Mouse (Mus musculus): Measurements from ENCODE around the gene Unk. TPM values are rescaled to one million over a fixed set of nuclear protein-coding genes. Genes with fewer than 3 reads are reported as not detected.
"Not testable (repeated sequence)": the region's sequence is repeated elsewhere in the genome, so short reads cannot be mapped to it uniquely, and the experiment has no call there.

The Unk gene
- polyA plus RNA-seq, 1 experiment from 2014 or later: 49.1 TPM

DNA sequence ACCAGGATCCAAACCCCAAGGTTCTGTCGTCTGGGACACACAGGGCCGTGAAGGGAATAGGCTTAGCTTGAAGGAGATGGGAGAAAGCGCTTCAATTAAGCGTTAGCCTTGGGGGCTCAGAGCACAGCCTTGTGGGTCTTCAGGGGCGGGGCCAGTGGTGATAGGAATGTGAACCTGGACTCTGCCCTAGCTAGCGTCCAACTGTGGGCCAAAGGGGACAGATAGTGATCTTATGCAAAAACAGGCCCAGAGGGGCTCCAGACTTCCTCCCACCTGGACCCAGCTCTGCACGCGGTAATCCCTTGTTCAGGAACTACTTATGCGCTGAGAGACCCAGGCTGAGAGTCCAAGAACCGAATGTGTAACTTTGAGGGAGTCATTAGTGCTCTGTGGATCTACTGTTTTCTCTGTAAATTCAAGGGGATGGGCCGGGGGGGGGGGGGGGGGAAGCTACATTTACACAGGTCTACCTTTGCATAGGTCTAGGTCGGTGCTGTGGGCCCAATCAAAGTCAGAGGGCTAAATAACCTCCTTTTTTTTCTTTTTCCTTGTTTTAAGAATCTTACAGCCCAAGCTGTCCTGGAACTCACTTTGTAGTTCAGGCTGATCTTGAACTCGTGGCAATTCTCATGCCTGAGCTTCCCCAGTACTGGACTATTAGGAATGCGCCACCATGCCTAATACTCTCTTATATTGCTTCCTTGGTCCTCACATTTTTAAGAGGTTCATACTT is 18.4 kb upstream of the Unk start:
- peaks cover 2% of the 10 kb centered on the region; the same call in 1 of the 2 replicates for H3K27me3 ChIP-seq
- H3K36me3 ChIP-seq: 0 out of 2 replicates have a peak, but pooled peaks cover 6% of the 10 kb centered on the region
- WGBS: 19% methylated on average over 14 of the region's 14 CpGs
- peak overlapping the region; percentile 72 for H3K27ac ChIP-seq
- H3K9ac ChIP-seq: peak overlapping the region; percentile 77
- peaks cover 19% of the 10 kb centered on the region for H3K4me1 ChIP-seq
- H3K4me3 ChIP-seq: peak overlapping the region; percentile 55
- H3K4me2 ChIP-seq (replicated peaks): peak overlapping the region; percentile 85
- H3K9me3 ChIP-seq (replicated peaks): no peaks in the 10 kb centered on the region
- no peak; the same call in 1 of the 2 replicates for ATAC-seq (ENCODE audit: low FRiP score)

- H3K9me3 ChIP-seq (replicated peaks): no peaks in the 10 kb centered on the region
- H3K27me3 ChIP-seq: peaks cover 2% of the 10 kb centered on the region; the same call in 1 of the 2 replicates
- peak within 1 kb of the TSS; percentile 55 for H3K4me3 ChIP-seq
- ATAC-seq (ENCODE audit: low FRiP score): peak; percentile 78
- peaks cover 19% of the 10 kb centered on the region for H3K4me1 ChIP-seq
- H3K36me3 ChIP-seq: 0 out of 2 replicates have a peak, but pooled peaks cover 6% of the 10 kb centered on the region
- H3K27ac ChIP-seq: peak within 1 kb of the TSS; percentile 72
- peak within 1 kb of the TSS; percentile 77 for H3K9ac ChIP-seq
- peak within 1 kb of the TSS; percentile 85 for H3K4me2 ChIP-seq (replicated peaks)
- under 1% methylated on average over 55 of the region's 55 CpGs for WGBS
These were observed 17.7 kb upstream of the Unk start, which contains the start of gene Galk1 for GRCm38 (mm10) chr11:116012262-116012947. Galk1 (minus strand) TSS chr11:116012719.

DNA sequence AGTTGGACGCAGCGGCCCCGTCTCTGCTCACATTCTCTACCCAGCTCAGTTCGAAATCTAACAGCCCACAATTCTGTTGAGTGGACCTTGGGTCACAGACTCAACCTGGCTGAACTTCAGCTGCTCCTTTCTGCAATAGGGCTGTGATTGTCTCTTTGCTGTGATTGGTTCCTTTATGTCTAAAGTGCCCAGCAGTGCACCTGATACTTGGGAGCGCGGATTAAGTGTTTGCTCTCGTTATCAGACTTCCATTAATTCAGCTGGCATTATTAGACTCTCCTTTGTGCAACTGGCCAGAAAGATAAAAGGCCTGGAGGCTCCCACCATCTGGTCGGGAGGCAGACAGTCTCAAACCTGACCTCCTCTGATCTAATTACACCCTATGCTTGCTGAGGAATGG is 15.3 kb upstream of the Unk start:
- no peak overlapping the region for H3K4me3 ChIP-seq
- H3K9me3 ChIP-seq (replicated peaks): no peaks in the 10 kb centered on the region
- no peak overlapping the region for H3K4me2 ChIP-seq (replicated peaks)
- 70% methylated on average over 8 of the region's 8 CpGs for WGBS
- no peak overlapping the region for H3K27ac ChIP-seq
- ATAC-seq (ENCODE audit: low FRiP score): no peak
- peaks cover 19% of the 10 kb centered on the region for H3K4me1 ChIP-seq
- peaks cover 2% of the 10 kb centered on the region; the same call in 1 of the 2 replicates for H3K27me3 ChIP-seq
- no peak overlapping the region for H3K9ac ChIP-seq
- 0 out of 2 replicates have a peak, but pooled peaks cover 1% of the 10 kb centered on the region for H3K36me3 ChIP-seq

- Histone ChIP-seq H3K27ac (no peak overlapping the region), H3K36me3 (peaks cover 15% of the 10 kb centered on the region), H3K4me3 (no peak overlapping the region), H3K27me3 (no peaks in the 10 kb centered on the region), H3K9ac (no peak overlapping the region), H3K4me2 (replicated peaks) (no peak overlapping the region), H3K9me3 (replicated peaks) (no peaks in the 10 kb centered on the region), H3K4me1 (peaks cover 13% of the 10 kb centered on the region)
- 31% methylated on average over 6 of the region's 6 CpGs for WGBS
- ATAC-seq (ENCODE audit: low FRiP score): no peak; the same call in 1 of the 2 replicates
These were observed 12.0 kb upstream of the Unk start for GRCm38 (mm10) chr11:116018106-116018505.

DNA sequence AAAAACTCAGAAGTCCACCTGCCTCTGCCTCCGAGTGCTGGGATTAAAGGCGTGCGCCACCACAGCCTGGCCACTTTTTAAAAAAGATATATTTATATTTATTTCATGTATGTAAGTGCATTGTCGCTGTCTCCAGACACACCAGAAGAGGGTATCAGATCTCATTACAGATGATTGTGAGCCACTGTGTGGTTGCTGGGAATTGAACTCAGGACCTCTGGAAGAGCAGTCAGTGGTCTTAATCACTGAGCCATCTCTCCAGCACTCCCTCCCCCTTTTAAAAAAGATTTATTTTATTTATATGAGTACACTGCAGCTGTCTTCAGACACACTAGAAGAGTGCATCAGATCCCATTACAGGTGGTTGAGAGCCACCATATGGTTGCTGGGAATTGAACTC is 11.3 kb upstream of the Unk start:
- H3K4me2 ChIP-seq (replicated peaks); H3K27me3 ChIP-seq; H3K27ac ChIP-seq; H3K9ac ChIP-seq; H3K9me3 ChIP-seq (replicated peaks); ATAC-seq (ENCODE audit: low FRiP score); H3K4me3 ChIP-seq: not testable (repeated sequence)
- peaks cover 13% of the 10 kb centered on the region for H3K4me1 ChIP-seq
- peaks cover 15% of the 10 kb centered on the region for H3K36me3 ChIP-seq
- WGBS: 96% methylated on average over 4 of the region's 4 CpGs

- peaks cover 15% of the 10 kb centered on the region for H3K36me3 ChIP-seq
- 49% methylated on average over 1 of the region's 1 CpGs for WGBS
- no peak overlapping the region for H3K27ac ChIP-seq
- no peak overlapping the region for H3K4me3 ChIP-seq
- H3K9me3 ChIP-seq (replicated peaks): no peaks in the 10 kb centered on the region
- no peak overlapping the region for H3K4me2 ChIP-seq (replicated peaks)
- no peak for ATAC-seq (ENCODE audit: low FRiP score)
- no peaks in the 10 kb centered on the region for H3K27me3 ChIP-seq
- H3K9ac ChIP-seq: no peak overlapping the region
- H3K4me1 ChIP-seq: peaks cover 13% of the 10 kb centered on the region
These were observed 10.7 kb upstream of the Unk start for GRCm38 (mm10) chr11:116019360-116019791.

DNA sequence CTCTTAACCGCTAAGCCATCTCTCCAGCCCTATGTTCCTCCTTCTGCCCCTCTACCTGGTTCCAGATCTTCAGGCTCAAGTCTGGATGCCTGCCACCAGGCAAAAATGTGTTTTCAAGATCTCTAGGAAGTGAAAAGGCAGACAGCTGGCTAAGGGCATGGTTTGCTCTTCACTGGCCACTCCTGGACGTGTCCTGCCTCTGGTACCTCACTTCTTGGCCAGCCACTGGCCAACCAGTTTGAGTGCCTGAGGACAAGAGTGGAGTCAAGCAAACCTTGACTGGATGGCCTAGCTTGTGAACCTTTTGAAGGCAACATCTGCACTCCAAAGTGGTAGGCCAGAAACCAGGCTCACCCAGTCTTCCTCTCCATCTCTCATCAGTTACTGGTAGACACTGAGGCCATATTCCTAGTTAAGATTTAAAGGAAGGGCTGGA is 10.1 kb upstream of the Unk start:
- Histone ChIP-seq H3K27ac (peak overlapping the region; percentile 4; the same call in 1 of the 2 replicates), H3K4me1 (peaks cover 13% of the 10 kb centered on the region), H3K4me3 (no peak overlapping the region), H3K27me3 (no peaks in the 10 kb centered on the region), H3K9me3 (replicated peaks) (no peaks in the 10 kb centered on the region), H3K36me3 (peaks cover 15% of the 10 kb centered on the region), H3K9ac (no peak overlapping the region), H3K4me2 (replicated peaks) (no peak overlapping the region)
- WGBS: 79% methylated on average over 2 of the region's 2 CpGs
- no peak for ATAC-seq (ENCODE audit: low FRiP score)

- Histone ChIP-seq H3K9ac (no peak overlapping the region), H3K4me2 (replicated peaks) (no peak overlapping the region), H3K36me3 (peaks cover 15% of the 10 kb centered on the region), H3K4me1 (peaks cover 13% of the 10 kb centered on the region), H3K9me3 (replicated peaks) (no peaks in the 10 kb centered on the region), H3K27ac (no peak overlapping the region), H3K4me3 (no peak overlapping the region), H3K27me3 (no peaks in the 10 kb centered on the region)
- 68% methylated on average over 1 of the region's 1 CpGs for WGBS
- ATAC-seq (ENCODE audit: low FRiP score): no peak
These were observed 9.6 kb upstream of the Unk start for GRCm38 (mm10) chr11:116020519-116020922.

DNA sequence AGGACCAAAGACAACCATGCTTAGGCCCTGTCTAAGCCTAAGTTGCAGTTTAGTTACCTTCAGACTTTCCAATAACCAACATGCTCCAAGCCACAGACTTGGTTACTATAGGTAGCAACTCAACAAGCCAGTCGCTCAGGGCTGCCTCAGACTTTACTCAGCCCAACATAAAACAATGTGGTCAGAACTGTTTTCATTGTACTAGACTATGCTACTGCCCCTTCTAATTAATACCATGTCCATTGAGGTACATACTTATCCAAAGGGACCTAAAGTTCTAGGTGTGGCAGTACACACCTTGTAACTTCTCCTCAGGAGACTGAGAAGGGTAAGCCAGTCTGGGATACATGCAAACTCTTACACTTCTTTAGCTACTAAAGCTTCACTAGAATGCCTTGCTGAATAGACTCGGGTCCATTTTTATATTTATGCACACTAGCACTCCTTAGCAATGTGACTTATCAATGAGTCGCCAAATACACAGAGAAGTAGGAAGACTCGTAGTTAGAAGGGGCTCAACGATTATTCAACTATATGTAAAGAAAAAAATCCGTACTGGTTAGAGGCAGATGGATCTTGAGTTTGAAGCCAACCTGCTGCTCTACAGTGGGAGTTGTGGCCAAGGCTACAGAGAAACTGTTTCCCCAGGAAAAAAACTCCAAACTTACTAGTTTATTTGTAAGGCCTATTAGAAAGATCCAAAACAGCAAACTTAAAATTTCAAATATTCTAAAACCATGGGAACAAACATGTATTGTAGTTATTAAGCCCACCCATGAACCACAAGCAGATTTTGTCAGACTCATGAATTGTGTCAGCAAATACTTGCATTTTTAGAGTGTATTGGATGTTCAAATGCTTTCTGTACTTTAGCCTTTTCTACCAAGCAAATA is 8.5 kb upstream of the Unk start:
- Histone ChIP-seq H3K36me3 (peaks cover 15% of the 10 kb centered on the region), H3K4me2 (replicated peaks) (peak overlapping the region; percentile 59), H3K9ac (no peak overlapping the region), H3K4me1 (peaks cover 13% of the 10 kb centered on the region), H3K9me3 (replicated peaks) (no peaks in the 10 kb centered on the region), H3K27ac (no peak overlapping the region), H3K27me3 (no peaks in the 10 kb centered on the region), H3K4me3 (peak overlapping the region; percentile 3; the same call in 1 of the 2 replicates)
- 84% methylated on average over 6 of the region's 6 CpGs for WGBS
- ATAC-seq (ENCODE audit: low FRiP score): no peak

- Histone ChIP-seq H3K4me2 (replicated peaks) (peak overlapping the region; percentile 59), H3K4me3 (peak overlapping the region; percentile 29), H3K9me3 (replicated peaks) (no peaks in the 10 kb centered on the region), H3K27ac (no peak overlapping the region), H3K4me1 (peaks cover 13% of the 10 kb centered on the region), H3K36me3 (peaks cover 15% of the 10 kb centered on the region), H3K9ac (peak overlapping the region; percentile 25), H3K27me3 (no peaks in the 10 kb centered on the region)
- ATAC-seq (ENCODE audit: low FRiP score): no peak
- 83% methylated on average over 4 of the region's 4 CpGs for WGBS
These were observed 7.8 kb upstream of the Unk start for GRCm38 (mm10) chr11:116022256-116022780.

- peak overlapping the region; percentile 100 for H3K9ac ChIP-seq
- WGBS: 8% methylated on average over 18 of the region's 18 CpGs
- H3K4me2 ChIP-seq (replicated peaks): peak overlapping the region; percentile 59
- not testable (repeated sequence) for H3K9me3 ChIP-seq (replicated peaks); H3K27me3 ChIP-seq; ATAC-seq (ENCODE audit: low FRiP score)
- peak overlapping the region; percentile 97 for H3K4me3 ChIP-seq
- H3K4me1 ChIP-seq: peaks cover 13% of the 10 kb centered on the region
- H3K27ac ChIP-seq: peak overlapping the region; percentile 99
- H3K36me3 ChIP-seq: peaks cover 15% of the 10 kb centered on the region
These were observed 6.9 kb upstream of the Unk start for GRCm38 (mm10) chr11:116023074-116023770.
